Mouse (Mus musculus): ENCODE data around the gene Rhbg.

The Rhbg gene

DNA sequence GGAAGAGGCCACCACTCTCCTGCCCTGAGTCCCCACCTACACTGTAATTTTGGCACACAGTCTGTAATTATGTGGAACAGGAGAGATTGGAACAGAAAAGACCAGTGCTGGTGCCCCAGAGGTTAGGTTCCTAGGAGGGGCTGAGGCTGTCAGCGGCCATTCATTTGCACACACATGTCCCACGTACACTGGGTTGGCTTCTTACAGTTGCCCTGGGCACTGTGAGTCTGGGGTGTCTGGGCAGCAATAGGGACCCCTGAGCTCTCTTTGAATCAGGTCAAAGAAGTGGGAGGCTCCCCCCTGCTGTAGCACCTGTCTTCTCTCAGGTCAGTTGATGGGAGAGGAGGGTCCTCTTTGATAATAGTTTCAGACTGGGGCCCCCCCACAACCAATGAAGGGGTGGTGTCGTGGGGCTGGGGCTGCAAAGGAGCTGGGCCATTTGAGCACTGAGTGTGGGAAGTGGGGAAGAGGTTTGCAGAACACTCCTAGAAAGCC lies 46.2 kb downstream of the Rhbg start:
- WGBS = 11% methylated on average over 3 of the region's 3 CpGs

DNA sequence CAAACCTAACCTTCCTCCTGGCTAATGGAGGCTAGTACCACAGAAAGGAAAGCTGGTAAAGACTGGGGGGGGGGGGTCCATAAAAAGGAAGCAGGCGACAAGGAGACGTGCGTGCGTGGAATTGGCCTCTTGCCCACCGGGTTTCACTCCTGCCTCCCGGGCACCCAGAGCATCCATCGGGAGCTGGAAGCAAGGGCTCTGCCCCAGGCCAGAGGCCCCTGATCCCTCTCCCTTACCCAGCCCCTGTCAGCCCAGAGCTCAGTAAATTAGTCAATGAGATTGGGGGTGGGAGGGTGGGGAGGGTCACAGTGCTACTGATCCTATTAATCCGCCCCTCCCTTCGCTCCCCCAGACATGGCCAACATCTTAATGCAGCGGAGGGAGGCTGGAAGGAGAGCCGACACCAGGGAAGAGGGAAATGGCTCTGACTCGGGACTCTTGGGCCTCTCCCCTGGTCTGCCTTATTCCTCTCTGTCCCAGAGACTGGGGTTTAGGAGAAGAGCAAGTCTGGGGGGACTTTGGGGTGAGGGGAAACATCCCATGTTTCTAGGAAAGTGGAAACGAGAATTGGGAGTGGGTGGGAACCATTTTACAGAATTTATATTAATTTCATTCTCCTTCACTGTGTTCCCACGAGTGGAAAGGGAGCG lies 46.9 kb downstream of the Rhbg start:
- 4% methylated on average over 15 of the region's 15 CpGs for WGBS

DNA sequence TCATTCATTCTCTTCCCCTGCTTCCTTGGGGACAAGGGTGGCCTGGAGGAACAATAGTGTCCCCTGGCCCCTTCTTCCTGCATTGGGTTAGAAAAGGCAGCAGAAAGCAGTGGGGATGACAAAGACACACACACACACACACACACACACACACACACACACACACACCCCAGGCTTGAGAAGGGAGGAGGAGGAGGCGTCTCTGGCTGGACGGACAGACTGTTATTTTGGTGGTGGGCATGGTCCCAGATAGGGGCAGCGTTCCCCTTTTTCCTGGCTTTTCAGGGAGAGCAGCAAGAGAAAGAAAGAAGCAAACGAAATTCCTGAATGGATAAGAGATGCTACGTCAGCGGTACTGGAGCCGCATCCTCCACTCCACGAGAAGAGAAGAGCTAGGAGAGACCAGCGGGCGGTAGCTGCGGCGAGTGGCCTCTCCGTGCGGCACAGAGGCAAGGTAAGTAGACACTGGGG lies 47.6 kb downstream of the Rhbg start:
- 2% methylated on average over 14 of the region's 14 CpGs for WGBS

DNA sequence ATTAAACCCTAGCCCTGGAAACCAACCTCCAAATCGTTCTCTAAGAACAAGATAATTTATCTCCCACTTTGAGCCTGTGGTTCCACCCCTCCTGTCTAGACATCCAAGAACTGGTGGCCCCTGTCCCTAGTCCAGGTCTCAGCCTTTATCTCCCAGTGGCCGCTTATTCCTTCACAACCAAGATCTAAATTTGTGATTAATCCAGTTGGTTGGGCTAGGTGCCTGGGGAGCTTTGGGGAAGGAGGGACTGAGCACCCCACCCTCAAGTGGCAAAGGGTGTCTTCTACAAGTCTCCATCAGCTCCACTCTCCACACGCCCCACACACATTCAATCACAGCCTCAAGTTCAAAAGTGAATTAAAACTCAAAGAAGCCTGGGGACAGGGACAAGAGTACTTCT lies 48.0 kb downstream of the Rhbg start:
- WGBS = 12% methylated on average over 3 of the region's 3 CpGs

DNA sequence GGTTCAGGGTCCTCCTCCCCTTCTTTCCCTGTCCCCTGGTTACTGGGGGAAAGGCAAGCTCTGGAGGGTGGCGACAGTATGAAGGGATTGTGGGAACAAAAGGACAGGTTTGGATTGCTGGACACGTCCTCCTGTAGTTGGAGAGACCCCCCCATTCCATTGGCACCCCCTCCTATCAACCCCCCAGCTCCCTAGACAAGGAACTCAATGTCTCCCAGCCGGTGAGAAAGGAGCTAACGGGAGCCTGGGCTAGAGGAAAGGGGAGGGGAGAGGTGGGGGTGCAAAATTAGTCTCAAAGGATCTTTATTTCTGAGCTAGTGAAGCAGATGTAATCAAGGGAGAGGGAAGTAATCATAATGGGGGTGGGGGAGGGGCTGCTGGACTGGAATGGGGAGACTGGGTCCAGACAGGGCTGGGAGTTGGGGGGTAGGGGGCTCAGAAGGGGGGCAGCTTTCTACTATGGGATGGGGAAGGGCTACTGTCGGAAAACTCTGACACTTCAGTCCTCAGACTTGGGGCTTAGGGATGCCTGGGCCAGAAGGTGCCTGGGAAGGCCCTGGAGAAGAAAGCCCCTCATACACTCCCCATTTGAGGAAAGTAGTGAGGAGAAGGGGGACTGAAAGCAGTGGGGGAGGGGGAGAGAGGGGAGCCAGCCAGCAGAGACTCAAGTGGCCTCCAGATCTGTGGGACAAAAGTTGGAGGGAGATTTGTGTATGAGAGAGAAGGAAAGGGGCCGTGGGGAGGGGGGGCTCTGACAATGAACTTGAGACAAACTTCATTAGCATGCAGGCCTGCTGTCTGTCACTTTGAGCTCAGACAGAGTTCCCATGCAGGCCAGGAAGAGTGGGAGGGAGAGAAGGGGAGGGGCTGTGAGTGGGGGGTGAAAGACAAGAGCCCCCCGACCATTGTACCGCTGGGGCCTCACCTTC lies 48.7 kb downstream of the Rhbg start:
- WGBS = 19% methylated on average over 8 of the region's 8 CpGs

DNA sequence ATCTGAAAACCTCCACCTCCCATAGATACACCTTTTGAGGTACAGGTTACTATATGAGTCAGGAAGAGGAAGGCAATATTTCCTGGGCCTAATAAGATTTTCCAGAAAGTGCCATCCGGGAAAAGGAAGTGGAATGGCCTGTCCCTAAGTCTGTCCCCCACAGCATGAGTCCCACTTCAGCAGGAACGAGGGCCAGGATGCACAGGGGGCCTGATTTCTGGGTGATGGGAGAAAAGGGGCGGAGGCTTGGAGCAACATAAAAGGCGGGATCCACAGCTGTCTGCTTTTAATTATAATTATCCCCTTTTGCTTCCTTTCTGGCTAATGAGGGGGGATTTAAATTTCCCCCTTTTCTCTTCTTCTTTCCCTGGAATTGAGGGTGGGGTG lies 49.3 kb downstream of the Rhbg start:
- WGBS = 45% methylated on average over 4 of the region's 4 CpGs

DNA sequence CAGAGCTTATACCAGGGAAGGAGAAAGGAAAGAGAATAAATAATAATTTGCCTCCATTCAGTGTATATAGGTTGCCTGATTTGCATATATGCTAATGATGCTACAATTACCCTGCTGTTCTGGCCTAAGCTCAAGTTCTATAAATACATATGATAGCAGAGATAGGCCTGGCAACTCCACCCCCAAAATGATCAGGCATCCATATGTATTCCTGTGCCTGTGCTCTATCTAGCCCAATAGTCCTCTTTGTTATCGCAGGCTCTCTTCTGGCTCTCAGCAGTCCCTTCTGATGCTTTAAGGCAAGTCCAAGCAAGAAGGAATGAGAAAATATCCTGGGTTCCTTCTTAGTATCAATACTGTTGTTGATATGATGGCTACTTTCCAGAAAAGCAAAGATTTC lies 49.8 kb downstream of the Rhbg start:
- whole genome bisulfite sequencing = 23% methylated on average over 1 of the region's 1 CpGs

DNA sequence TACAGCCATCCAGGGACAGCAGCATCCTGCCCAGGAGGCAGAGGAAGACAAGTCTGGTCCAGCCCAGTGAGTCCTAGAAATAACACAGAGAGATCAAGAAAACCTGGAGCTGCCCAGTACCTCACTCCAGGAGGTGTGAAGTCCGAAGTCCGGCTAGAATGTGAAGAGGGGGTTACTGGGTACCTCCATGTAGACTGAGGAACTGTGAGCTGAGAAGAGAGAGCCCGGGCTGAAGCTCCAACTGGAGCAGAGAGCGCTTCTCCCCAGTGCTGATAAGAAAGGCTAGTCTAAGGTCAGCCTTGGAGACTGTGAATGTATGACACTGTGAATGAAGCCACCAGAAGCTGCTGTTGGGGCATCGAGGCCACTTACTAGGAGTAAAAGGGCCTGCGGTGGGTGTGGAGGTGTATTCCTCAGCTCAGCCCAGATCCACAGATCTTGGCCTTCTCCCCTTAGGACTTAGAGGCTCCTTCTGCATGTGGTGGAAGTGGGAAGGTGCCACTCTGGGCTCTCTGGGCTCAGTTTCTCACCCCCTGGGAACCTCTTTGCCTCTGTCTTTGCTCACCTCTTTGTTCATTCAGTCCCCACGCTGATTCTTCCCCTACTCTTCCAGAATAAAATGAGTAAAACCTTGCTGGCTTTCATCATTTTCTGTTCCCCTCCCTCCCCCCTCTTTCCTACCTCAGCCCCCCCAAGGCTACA lies 50.4 kb downstream of the Rhbg start:
- WGBS = 26% methylated on average over 7 of the region's 7 CpGs

DNA sequence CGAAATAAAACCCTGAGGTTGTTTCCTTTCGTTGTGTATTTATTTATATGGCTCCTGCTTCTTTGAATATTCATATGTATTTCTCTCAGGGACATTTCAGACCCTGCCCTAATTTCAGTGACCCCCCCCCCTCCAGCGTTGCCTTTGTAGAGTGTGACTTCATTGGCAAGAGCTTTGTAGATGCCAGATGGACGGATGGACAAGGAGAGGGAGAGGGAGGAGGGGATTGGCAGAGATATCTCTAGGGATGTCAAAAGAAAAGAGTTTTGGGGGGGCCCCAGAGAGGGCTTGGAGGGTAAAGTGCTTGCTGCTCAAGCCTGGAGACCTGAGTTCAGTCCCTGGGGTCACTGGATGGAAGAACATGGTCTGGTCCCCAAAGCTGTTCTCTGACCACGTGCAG lies 51.1 kb downstream of the Rhbg start:
- 18% methylated on average over 5 of the region's 5 CpGs for WGBS

DNA sequence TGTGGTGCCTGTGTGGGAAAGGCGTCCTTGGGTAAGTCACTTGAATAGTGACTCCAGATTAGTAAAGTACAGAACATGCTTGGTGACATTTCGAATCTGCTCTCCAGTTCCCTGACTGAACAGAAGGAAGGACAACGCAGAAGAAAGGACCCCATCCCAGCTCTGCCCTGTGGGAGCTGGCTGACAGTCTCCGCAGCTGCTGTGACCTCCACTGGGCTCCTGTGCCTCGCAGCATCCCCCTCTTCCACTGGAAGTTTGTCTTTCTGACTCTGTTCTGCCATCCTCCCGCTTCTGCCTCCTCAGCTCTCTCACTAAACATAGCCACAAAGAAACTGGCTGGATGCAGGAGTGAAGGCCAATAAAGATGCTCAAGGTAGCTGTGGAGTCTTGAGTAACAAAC lies 51.5 kb downstream of the Rhbg start:
- WGBS = 17% methylated on average over 6 of the region's 6 CpGs

DNA sequence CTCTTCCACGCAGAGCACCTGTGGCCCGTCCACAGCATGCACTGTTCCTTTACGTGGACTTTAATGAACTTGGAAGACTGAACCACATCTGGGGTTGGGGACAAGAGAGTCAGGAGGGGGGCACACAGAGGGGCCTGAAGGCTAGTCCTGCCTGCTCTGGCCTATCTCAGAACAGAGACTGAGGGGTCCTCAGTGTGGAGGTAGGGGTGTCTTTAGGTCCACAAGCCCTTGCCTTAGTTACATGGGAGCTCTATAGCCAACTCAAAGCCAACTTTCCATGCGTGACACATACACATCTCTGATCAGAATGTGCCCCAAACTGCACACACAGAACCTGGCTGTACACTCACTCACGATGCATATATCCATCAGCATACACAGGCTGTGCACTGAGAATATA lies 52.9 kb downstream of the Rhbg start:
- 31% methylated on average over 5 of the region's 5 CpGs for WGBS

DNA sequence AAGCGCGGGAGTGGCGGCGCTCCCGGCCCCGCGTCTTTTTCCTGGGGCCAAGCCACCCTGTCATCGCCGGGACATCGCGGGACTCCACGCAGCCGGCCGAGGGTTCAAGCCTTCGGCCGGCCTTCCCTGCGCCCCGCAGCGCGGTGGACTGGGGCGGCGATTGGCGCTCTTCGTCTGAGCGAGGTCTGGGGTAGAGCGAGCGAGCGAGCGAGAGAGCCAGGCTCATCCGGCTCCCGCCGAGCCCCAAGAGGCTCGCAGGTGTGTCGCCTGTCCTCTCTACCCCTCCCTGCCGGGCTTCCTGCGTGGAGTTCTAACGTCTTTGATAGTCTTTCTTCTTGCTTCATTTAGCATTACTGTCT lies 53.6 kb downstream of the Rhbg start:
- under 1% methylated on average over 36 of the region's 37 CpGs for WGBS

DNA sequence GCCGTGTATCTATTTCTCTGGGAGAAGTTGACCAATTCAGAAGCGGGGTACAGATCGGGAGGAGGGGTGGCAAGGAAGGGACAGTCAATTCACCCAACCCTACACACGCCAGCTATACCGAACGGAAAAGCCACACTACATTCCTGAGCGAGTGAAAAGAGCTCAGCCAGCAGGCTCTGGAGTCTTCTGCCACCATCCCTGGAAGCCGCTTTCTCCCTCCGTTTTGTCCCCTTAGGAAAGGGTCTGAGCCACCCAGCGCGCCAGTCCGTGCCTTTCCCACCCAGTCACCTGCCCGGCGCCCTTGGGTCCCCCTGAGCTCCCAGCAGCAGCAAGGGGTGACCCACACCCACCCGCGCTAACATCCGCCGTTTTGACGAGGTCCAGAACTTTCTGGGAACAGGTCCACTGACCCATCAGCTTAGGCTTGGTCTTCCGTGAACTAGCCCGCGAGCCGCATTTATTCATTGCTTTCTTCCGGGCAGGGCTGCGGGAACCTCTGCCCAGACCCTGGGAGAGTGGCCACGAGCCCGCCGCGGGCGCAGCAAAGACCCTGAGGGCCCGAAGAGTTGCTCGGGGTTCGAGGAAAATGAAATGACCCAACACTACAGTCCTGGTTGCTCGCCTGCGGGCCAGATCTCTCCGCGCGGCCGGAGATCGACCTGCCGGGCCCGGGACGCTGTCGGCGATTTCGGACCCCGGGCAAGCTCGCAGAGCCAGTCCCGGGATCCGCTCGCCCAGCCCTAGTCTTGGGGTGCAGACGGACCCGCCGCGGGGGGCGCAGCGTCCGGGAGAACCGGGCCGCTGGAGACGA lies 54.1 kb downstream of the Rhbg start:
- WGBS = 2% methylated on average over 52 of the region's 61 CpGs

DNA sequence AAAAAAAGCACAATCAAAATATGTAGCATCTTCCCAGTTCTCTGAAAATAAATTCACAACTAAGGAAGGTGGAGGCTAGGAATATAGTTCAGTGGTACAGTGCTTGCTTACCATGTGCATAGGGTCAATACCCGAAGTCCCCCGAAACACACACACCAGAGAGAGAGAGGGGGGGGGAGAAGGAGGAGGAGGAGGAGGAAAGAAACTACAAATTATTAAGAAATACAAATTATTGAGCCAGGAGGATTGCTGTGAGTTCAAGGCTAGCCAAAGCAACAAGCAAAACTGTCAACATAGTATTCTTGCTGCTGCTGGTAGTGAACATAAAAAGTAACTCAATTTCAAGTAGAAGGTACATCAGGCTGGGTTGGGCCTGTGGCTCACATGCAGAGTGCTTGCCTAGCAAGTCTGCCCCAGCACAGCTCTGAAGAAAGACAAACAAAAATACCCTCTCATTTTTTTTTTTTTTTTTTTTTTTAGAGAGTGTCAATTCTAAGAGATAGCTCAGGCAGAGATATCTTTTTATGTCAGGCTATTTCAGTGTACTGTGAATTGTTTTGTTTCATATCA lies 54.9 kb downstream of the Rhbg start:
- 66% methylated on average over 2 of the region's 2 CpGs for WGBS

DNA sequence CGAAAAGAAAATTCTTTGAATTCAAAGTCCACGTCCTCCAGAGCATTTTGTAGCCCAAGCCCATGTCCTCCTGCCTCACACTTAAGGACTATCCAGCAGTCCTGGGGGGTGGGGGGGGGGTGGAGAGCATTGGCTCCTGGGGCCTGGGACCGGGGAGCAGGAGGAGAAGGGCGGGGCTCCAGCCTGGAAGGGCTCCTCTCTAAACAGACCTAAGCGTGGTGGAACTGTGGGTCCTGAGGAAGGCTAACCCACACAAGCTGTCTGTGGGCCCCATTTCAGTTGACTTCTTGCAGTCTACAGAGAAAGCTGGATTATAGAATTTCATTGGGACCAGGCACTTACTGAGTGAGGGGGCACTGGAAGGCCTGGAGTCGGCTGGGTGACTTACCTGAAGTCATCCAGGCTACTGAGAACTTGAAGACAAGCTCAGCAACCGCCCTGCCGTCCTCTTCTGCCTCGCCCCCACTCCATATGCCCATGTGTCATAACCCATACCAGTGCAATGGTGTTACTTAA lies 55.9 kb downstream of the Rhbg start:
- 36% methylated on average over 9 of the region's 9 CpGs for WGBS

DNA sequence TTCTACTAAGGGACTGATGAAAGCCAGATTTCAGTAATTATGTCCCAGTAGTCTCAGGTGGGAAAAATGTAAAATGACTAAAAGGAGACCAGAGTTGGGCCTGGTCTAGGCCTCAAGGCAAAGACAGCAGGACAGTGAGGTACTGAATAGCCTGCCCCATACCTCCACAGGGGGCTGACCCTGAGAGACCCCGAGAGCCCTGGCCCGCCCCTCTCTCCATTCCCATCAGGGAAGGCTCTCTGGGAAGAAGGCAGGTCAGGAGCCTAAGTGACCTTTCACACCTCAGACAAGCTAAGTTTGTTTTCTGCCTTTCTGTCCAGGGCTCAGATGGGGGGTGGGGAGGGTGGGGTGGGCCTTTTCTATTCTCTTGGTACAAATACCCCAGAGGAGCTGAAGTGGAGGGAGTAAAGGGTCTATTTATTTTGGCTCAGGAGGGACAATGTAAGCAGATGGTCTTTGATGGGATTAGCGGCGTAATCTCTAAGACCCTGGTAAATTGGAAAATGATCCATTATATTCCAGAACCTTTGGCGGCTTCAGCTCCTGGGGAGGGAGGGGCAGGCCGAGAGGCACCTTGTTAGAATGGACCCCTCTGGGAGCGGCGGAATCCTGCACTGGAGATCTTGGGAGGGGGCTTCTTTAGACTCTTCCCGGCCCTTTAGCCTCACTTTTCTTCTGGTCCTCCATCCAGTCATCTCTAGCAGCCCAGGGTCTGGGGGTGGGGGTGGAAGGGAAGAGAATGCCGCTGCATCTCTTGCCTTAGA lies 56.6 kb downstream of the Rhbg start:
- WGBS = 64% methylated on average over 10 of the region's 10 CpGs
